Mouse (Mus musculus): ENCODE measurements around the gene Mfsd4b3.

Gene Mfsd4b3

DNA sequence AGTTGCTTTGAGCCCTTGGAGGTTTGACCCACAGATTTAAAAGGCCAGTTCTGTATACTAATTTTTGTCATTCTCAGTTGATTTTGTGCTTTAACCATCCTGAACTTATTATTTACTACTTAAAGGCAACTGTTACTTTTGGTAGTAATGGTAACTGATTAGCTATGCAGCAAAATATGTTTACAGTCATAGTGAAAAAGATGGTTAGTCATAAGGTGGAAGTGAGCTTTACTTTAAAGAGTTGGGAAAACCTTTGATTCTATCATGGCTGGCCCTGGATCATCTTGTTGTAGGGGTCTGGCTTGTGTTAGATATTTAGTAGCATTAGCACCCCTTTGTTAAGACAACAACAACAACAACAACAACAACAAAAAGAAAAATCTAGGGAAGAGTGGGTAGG is 47.3 kb downstream of the Mfsd4b3 start:
- DNase-seq: no peak

DNA sequence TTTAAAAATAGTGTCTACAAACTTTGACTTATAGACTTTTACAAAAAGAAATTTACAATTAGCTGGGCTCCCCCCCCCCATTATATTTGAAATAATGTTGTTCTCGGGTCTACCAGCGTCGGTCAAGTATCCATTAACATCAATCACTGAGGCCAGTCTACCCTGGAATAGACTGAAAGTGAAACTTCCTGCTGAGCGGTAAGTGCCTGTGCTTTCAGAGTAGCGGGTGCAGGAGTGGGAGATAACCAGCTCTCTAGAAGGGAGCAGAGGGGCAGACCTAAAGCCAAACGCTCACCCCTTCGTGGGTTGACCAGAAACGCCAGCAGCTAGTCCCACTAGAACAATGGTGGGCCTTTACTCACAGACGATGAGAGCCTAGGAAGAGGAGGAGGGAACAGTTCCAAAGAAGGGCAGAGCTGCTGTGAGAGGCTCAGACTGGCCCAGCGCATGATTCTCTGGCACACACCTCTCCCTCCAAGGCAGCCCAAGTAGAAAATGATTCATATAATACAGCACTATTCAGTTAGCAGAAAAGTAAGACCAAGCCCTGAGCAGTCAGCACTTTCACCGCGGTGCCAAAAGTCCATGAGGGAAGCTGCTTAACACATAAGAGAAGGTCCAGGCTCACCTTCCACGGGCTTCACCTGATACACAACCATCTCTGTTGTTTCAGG is 51.0 kb downstream of the Mfsd4b3 start:
- DNase-seq: no peak

DNA sequence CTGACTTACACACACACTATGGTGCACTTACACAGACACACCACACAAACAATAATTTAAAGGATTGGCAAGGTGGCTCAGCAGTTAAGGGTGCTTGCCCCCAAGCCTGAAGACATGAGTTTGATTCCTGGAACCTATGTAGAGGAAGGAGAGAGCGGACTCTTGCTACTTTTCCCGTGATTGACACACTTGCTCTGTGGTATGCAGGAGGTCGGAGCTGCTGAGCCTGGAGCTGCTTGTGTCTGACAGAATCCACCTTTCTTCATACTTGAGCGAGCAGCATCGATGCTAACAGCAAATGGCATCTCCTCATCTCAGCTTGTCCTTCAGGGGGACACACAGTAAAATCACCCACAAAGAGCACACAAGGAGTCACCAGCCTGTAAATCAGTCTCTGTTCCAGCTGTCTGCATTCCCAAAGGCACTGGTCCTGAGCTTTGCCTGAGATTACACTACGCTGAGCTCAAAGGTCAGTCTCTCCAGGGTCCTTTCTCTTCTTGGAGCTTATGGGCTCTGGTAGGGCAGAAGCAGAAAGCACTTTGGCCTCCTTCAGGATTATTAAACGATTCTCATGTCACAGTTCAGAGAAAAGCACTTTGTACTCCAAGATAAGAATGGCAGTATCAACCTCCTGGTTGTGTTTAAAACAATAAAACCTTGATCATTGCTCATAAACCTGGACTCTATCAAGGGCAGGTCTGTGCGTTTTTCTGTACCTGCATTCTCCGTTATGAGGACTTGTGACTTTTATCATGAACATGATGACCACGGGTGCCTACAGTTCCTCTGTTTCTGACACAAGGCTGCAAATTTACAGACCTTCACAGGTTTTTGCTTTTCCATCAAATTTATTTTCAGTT is 52.9 kb downstream of the Mfsd4b3 start:
- DNase-seq: no peak

DNA sequence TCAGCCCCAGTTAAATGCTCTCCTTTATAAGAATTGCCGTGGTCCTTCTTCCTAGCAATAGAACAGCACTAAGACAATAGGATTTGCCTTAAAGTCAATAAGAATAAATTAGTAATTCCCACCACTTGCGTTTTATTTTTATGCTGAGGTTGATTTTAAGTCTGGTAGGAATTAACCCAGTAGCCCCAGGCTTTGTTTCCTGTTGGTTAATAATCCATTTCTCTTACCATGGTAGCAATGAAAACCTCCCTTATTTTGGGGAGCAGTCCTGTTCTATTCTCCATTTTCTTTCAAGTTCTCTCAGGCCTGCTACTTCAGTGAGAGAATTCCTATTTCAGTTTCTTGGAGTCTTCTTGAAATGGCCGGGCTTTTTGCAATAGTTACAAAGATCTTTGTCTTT is 55.8 kb downstream of the Mfsd4b3 start:
- DNase-seq: no peak

DNA sequence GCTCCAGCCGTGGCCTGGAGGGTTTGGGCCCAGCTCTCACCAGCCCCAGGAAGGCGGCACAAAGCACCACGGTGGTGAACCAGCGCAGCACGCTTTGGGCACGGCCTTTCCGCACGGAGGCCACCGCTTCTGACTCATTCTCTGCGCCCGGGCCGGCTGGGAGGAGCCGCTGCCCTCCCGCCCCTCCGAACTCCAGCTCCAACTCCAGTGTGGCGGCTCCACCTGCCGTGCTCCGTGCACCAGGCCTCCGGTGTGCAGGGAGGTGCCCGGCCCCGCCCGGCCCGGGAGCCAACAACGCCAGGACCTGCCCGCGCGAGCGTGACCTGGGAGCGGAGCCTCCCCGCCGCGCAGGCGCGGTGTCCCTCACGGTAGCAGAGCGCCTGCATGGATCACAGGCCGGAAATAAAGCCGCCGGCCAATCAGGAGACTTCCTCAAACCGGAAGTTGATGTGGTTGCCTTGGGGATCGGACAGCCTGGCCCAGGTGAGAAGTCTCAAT is 61.0 kb downstream of the Mfsd4b3 start, which contains the start of gene Mfsd4b4:
Gene Mfsd4b4, minus strand, starts transcription at position 365 of the 498 bp plus-strand sequence.
- peak; percentile 72 to 77 for DNase-seq
